Mouse (Mus musculus) midbrain, embryonic 13.5 days (tissue): ENCODE data around the gene Osmr. TPM values are rescaled to one million over a fixed set of nuclear protein-coding genes. Genes with fewer than 3 reads are reported as not detected.

Experiments used
- polyA plus RNA-seq: library from polyadenylated mRNA; unstranded; fragments of >200 nt; fragmentation: Nextera tagmentation; extraction: Ambion mirVana; gene quantifications from 2 replicates; pipeline ENCODE4 v1.2.1, GENCODE M21; 2015

Gene Osmr
- polyA plus RNA-seq, 1 experiment from 2014 or later = 0.96 TPM

Other genes with a start within 250 kb of the Osmr start
- gene Rictor, start 166.6 kb downstream of the Osmr start, polyA plus RNA-seq = 62.0 and 63.8 TPM in 2 replicates
- gene Lifr, start 215.6 kb upstream of the Osmr start, polyA plus RNA-seq = 7.1 and 8.2 TPM in 2 replicates